Mouse (Mus musculus): ENCODE data around the gene Thrb.

DNA sequence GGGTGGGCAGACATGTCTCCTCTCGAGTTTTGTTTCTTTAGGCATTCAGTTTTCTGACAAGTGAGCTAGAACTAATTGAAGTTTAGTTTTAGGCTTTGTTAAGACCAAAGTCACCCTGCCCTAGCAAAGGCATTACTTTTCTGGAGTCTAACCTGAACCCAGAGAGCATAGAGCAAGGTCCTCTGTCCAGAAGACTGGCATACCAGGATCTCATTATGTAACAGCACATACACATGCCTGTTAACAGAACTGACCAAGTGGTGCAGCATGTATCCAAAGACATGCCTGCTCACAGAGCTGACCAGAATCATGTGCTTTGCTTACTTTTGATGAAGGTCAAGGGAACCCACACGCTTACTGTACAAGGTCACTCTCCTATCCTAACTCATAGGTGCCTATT lies 107.9 kb downstream of the Thrb start:
- TF ChIP-seq CTCF (IDR thresholded peaks at IDR 0.05; ENCODE audit: control insufficient read depth, insufficient read depth, low read length) (no peak), POLR2A (IDR thresholded peaks at IDR 0.05; ENCODE audit: borderline replicate concordance, control insufficient read depth, low read depth, low read length) (no peak)
